Mouse (Mus musculus) left cerebral cortex, adult 18-20 months (tissue): ENCODE measurements at regions not wholly inside any gene's neighbourhood (a gene's known extent, or its start where the extent isn't known, plus 50 kb on each side); places are given as distances from the start of the nearest gene placed in this dataset.
A peak's percentile ranks its signal among the peaks of the same experiment; 100 is the strongest.
"Not testable (repeated sequence)": the region's sequence is repeated elsewhere in the genome, so short reads cannot be mapped to it uniquely, and the experiment has no call there.

Experiments
- DNase-seq, 2 experiments: peaks; one replicate each; pipeline ENCODE4 v3.0.0; 2021 to 2022; ENCODE audit warnings: low spot score in 2 of 2, mixed read lengths in 1 of 2

DNA sequence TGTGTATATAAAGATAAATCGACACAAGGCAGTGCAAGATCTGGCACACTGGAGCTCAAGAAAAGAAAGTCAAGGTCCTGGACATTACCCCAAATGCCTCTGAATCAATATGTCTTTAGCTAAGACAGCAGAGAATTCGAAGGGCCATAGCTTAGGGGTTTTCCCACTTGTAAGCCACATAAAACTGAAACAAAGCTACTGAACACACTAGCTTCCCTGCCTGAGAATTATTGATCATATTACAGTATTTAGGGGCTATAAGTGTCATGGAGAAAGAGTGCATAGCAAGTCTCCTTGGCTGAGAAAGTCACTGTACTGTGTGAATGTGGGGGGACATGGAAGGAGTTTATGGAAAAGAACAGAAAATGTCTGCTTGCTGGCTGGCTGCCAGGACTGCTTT lies 207.3 kb upstream of the Htr1f start:
- no peak for DNase-seq

DNA sequence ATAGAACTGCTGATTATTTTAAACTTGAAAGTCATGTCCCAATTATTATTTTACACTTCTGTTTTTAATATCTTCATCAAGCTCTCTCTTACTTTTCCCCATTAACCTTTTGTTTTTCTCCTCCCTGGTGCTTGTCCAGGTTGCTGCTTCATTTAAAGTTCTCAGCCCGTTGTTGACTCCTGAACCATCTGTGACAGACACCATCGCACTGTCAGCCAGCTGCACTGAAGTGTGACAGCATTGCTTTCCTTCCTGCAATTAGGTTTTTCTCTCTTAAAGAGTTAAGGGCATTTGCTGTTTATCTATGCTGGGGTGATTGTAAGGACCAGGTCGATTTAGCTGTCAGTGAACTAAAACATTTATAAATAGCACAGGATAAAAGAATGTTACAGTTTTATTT lies 205.3 kb upstream of the Pou1f1 start:
- no peak for DNase-seq

DNA sequence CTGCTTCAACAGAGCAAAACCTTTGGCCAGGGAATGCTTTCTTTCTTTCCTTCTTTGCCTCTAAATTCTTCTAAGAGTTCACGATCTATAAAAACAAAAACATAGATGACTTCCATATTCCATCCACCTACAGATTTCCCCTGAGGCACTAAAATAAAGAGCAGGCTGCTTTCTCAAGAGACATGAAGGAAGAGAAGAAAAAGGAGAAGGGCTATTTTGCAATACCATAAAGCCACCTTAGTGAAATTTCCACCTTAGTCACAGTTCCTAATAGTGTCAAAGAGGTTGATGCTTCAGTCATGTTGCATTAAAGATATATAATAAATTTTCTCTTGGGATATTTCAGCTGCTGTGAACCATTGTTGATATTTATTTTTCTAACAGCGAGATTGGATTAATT lies 187.9 kb upstream of the Pou1f1 start:
- DNase-seq: no peak

DNA sequence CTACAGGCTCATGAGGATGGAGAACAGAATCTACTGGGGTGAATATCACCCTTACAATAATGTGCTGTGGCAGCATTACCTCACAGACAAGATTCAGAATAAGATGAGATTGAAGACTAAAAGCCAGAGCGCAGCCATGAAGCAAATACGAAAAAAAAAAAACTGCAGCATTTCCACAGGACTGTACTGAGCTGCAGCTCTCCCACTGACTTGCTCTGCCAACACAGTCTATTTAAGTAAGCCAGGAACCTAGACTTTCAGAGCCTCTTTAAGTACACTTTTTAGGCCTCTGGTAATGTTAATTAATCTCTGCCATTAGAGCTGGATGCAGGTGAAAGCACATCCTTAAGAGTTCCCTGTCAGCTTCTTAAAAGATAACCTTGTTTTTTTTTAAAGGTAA lies 181.1 kb upstream of the Pou1f1 start:
- DNase-seq: no peak

DNA sequence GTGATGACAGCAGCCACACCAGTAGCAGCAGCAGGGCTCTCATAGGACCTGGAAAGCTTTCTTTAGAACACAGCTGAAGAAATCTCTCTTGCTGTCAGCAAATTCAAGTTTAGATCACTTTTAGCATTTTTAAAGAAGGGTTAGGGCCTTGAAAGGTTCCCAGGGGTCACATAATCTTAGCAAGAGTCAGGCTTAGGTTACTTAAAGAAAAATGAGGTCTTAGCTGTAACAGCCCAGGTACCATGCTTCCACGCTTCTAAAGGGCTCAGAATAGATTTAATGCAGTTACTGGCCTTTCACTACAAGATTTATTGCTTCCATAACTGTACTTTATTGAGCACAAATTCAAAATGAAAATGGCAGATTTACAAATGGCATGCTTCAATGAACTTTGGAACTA lies 160.4 kb upstream of the Pou1f1 start:
- no peak for DNase-seq

DNA sequence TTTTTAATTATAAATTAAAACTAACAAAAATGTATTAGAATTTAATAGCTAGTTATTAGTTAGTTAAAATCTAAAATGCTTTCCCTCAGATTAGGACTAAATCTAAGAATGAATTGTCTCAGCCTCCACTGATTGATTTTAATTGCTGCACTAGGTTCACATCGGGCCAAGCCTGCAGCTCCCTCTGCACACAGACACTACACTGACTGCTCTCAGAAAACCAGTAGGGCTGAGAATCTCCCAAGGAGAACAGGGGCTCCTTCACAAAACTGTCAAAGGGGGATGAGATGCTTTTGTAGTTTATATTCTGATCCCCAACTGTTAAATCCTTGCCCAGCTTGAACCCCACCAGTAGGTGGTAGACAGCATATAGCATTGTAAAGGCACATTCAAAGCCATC lies 151.0 kb upstream of the Pou1f1 start:
- DNase-seq: no peak

DNA sequence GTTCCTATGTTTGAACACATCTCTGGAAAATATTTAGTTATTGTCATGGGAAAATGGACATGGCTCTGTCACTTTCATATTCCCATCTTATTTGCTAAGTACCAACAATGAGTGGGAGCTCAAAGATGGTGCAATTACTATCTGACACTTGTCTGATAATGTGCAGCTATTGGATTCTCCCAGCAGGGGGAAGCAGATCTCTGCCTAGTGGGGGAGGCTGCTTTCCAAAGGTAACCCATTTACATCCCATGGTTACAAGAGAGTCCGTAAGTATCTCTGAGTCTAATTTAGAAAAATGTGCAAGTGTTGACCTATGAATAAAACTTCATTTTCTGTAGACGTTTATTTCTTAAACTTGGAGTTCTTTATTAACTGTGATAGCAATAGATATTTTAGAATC lies 149.4 kb upstream of the Pou1f1 start:
- DNase-seq: peak in 1 of 2 experiments; percentile 11

DNA sequence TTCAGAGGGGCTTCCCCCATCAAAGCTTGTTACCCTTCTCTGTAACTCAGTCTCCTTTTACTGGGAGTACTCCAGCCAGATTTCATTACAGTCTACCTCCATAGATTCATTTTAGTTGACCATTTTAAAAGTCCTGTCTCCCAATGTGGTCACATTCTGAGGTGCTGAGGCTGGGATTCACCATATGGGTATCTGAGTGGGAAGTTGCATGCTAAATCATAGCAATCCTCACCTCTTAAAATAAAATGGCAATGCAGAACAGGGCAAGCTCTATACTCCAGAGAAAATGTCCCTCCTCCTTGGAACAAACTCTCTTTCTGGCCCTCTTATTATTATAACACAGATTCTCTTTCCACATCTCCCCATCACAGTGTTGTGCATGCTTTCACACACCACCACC lies 143.8 kb upstream of the Pou1f1 start:
- DNase-seq: peak in 1 of 2 experiments; percentile 5

DNA sequence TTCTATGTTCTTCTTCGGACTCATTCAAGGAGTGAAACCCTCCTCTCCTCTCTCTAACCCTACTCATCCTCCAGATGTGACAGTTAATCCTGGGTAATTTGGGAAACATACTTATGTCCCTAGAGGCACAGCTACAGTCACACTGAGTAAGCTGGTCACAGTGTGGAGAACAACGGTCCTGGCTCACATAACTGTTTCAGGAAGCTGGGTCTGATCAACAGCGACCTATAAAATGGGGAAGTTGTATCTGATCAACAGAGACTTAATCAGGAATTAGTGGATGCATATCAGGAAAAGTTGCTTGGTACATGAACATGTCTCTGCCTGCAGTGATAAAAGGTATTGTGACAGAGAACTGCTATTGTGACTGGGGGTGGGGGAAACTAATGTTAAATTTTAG lies 142.0 kb upstream of the Pou1f1 start:
- DNase-seq: no peak

DNA sequence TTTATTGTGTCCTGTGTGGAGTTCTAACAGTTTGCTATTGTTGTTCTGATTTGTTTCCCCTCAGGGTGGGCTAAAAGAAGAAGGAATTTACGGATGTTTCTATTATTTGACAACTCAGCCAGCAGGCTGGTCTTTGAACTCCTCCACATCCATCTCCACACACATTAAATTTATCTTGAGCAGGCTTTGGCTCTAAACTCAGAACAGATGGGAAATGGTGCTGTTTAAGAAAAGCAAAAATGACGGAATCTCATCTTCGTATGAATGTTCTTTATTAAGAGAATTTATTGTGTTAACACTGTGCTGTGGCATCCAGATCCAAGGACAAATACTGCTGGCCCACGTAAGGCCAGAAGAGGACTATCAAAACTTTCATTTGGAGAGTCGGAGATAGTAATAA lies 140.4 kb upstream of the Pou1f1 start:
- DNase-seq: peak in 1 of 2 experiments; percentile 6

DNA sequence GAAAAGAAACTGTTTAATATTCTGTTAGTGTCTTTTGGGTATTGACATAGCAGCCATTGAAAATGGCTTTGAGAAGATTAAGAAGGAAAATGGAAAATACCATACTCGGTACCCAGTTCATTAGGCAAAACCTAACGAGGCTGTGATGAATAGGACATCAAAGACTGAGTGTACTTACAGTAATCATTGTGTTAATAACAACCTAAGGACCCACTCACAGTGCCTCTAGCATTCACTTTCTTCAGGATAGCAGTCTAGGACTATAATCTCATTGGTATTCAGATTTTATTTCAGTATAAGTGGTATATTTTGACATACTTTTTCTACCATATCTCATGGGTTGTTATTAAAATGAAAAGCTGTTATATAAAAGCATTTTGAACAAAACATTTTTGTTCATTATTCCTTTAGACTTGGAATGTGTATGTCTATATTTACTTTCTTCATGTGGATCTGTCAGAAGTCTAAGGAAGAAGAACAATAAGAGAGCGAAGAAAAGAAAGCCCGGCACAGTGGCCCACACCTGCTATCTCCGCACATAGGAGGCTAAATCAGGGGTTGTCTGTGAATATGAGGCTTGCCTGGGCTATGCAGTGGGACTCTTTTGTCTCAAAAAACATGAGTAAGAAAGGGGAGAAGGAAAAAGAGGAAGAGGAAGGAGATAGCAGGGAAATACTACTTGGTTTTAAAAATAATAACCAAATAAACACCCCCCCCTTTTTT lies 116.2 kb upstream of the Pou1f1 start:
- no peak for DNase-seq

DNA sequence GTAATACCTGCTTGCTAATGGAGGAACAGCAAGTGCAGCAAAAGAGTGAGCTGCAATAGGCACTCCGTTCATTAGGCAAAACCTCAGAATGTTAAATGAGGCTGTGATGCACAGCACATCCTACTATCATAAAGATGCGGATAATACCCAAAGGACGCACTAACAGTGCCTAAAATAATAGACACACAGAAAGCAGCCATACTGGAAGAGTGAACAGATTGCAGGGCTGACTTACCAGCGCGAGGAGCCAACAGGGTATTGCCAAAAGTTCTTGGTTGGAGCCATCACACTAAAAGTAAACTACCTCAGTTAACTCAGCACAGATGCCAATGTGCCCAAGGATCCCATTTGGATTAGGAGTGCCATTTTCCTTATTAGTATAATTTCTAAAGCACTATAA lies 115.5 kb upstream of the Pou1f1 start:
- DNase-seq: no peak

DNA sequence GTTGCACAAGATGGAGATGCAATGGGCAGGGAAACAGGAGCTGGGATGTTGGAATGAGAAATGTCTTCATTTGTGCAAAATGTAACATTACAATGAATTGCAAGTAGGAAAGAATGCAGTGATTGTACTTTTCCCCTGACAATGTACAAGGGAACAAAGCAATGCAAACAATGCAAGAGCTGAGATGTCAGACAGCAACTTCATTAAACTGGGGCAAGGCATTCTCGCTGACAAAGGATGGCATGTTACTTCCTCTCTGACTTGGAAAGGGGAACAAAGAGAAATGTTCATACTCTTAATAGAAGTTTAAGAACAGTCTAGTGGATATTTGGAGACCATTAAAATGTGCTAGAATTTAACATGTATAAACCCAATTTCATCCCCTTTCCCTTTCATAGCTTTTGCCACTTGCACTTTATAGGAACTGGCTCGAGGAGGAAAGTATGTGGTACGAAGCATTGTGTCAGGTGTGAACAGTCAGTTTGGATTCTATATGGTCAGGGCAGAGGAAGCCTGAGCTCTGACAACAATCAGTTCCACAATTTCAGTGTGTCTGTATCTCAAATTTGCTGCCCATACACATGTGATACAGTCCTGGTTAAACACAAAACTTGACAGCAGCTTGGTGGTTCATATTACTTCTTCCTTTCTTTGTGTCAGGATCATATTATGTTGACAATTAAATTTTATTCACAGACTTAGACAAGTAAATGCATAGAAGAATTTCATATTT lies 114.3 kb upstream of the Pou1f1 start:
- DNase-seq: no peak

DNA sequence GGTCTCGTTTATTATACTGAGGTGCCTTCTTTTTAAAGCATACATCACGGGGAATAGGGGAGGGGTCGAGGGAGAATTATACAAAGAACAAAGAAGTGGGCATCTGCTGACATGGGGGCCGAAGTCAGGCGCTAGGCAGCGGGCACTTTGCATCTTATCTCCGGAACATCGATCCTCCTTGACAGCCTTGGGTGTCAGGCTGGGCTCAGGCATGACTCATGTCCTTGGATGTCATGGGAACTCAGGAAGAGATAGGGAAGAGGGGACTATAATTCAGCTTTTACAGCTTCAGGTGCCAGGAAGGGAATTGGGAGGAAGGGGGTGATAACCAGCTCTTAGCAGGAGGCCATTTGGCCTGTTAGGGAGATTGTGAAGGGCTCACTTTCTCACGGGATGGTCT lies 88.3 kb upstream of the Pou1f1 start:
- not testable (repeated sequence) for DNase-seq

DNA sequence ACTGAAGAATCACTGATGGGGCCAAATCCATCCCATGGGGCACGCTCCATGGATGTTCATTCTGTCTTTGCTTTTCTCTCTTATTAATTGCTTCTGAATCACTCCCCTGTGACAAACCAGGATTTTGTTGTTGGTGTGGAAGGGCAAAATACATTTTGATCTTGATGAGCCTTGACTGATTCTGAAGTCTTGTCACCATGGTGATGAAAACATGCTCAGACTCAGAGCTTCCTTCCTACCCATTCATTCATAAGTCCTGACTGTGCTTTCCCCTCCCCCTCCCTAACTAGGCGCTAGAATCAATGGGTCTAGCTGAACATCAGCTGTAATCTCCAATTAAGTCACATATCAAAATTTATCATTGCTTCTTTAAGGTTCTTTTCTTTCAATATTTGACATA lies 84.2 kb upstream of the Pou1f1 start:
- DNase-seq: no peak

DNA sequence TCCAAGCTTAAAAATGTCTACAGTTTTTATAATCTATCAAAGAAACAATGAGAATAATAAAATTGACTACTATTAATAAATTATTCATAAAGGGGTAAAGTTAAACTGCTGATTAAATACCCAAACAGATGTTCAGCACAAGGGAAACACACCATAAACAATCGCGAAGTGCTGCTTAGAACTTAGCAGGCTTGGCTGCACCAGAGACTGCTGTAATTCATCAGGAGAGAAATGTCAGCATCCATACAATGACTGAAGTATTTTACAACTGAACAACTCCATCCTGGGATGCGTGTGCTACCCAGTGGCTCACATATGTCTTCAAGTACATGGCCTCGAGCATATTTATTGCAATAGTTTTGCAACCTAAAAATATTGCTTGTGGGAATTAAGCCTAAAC lies 78.4 kb upstream of the Pou1f1 start:
- no peak for DNase-seq

DNA sequence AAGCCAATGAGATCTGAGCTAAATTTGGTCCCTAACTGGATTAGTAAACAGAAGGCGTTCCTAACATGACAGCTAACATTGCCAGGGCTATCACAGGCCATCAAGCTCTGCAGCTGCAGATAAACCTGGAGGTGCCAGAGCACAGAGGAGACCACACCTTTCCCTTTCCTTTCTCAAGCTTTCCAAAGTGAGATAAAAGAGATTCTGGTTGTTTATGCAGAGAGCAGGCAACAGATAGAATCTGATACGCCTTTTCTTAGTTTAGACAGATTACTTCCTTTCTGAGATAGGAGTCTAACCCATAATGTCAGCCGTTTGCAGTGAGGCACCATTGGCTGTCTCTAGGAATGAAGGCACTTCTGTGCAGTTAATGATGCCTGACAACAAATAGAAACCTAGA lies 71.5 kb upstream of the Pou1f1 start:
- DNase-seq: no peak

DNA sequence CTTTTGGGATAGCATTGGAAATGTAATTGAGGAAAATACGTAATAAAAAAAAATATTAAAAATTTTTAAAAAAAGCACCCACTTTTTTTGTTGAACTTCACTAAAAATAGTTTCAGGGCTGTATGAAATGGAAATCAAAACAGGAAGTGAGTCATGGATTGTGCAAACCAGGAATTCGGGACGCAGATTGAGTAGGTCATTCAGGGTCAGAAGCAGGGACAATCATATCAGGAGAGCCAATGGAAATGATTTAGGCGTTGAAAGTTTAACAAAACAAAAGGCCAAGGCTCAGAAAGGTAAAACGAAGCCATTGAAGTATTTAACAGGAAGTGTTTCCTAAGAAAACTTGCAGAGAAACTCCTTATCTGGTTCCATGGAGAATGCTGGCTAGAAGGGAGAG lies 69.6 kb upstream of the Pou1f1 start:
- DNase-seq: no peak

DNA sequence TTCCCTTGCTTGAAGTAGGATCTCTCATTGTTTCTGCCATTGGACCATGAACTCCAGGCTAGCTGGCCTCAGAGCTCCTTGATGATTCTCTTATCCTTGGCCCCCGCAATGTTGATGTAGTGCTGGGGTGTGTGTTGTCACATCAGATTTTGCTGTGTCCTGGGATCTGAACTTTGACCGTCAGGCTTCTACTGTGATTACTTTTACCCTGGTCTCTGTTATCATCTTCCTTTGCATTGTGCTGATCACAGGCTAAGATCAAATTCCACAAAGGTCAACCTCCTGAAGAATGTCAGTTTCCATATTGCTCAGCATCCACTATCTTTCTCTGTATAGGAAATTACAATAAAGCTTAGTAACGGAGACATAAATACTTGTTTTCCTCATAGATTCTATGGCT lies 68.4 kb upstream of the Pou1f1 start:
- no peak for DNase-seq

DNA sequence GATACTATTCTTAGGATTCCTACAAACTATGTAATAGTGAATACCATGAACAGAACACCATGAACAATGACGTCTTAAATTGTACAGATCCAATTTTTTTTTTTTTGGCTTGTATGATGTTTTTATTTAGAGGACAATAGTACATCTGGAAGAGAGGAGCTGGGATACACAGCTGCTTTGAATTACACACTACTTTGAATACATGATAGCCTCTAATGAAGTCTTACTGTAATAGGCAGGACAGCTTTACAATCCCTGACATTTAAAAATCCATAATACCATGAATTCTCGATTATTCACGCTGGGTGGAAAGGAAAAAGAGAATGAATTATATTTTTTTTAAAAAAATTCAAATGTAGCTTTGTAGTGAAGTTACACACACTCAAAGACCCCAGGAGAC lies 63.4 kb upstream of the Pou1f1 start:
- not testable (repeated sequence) for DNase-seq

DNA sequence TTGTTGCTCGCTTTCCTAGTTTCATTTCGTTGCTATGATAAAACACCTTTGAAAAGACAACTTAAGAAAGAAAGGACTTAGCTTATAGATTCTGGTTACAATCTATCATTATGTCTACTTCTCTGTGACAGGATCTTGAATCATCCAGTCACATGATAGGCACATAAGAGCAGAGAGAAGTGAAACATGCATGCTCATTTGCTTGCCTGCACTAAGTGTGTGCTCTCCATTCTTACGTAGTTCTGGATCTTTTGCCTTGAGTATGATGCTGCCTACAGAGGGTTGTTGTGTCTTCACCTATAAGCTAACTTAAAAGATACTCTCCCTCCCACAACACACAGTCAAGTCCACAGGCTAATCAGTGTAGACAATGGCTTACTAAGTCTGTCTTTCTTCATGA lies 62.1 kb upstream of the Pou1f1 start:
- DNase-seq: no peak

DNA sequence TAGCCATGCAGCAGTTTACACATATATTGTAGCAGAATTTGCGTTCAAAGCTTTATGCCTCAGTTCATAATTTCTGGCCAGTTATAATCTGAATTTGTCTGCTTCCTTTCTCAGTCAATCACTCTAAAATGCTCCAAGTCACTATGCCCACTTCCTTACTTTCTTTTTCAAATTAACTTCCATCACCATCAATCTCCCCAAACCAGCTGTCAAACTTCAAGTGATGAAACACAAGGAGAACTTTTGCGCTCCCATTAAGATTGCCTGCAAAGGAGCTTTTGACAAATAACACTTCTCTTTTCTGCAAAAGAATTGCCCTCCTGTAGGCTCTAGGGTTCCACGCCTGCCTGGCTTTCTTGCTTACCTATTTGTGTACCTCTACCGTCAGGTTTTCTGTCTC lies 50.6 kb upstream of the Pou1f1 start:
- DNase-seq: no peak
